7 mouse cellular contexts compared by ENCODE assay signal in the genomic region with DNA sequence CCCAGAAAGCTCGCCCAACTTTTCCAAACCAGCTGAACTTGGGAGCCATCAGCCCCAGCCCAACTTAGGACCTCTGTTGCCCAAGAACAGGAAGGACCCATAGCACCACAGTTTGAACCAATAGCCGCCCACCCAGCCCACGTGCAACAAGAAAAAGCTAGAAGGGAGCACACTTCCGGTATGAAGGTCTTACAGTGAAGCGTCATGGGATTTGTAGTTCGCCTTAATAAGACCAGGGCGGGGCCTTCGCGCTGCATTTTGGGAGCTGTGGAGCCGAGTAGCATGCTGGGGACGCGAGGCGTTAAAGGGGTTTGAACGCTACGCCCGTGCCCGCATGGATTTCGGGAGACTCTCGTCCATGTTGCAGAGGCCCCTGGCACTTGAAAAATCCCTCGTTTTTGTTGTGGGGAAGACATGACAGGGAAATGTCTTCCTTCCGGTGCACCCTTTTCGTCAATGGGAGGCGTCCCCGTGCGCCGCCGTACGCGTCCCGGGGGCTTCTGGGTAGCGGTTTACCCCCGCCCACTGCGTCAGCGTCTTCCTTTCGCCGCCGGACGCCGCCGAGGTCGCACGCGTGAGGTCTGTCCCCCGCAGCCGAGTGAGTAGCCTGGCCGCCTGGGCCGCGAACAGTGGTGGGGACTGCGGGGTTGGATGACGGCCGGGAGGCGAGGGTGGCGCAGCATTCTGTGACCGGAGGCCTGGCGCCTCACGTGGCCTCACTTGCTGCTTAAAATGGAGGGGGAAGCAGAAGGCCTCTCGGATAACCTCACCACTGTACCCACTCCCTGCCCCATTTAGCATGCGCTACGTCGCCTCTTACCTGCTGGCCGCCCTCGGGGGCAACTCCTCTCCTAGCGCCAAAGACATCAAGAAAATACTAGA. TPM values are rescaled to one million over a fixed set of nuclear protein-coding genes. Genes with fewer than 3 reads are reported as not detected.
DNase-seq lines count a peak whose midpoint lies in the region; ATAC-seq and TF ChIP-seq lines count a peak whose summit lies in the region.

A gene (plus strand): TSS at position 261 of the 882 bp plus-strand sequence.

- no peaks in the 10 kb centered on the region for H3K27me3 ChIP-seq in intestine, postnatal 0 days (replicated peaks; ENCODE audit: control insufficient read depth, insufficient read depth, low read length)
- no peaks in the 10 kb centered on the region for H3K27me3 ChIP-seq in midbrain, embryonic 12.5 days
- H3K27me3 ChIP-seq in small intestine, adult 2 months (ENCODE audit: control insufficient read depth, insufficient read depth, low read length), result no peaks in the 10 kb centered on the region

- peak within 1 kb of the TSS; percentile 78 for H3K9ac ChIP-seq in intestine, postnatal 0 days (ENCODE audit: low read depth, low read length)
- peak within 1 kb of the TSS; percentile 91 for H3K9ac ChIP-seq in midbrain, embryonic 12.5 days (replicated peaks)

- DNase-seq in adrenal gland, adult 2 months, result peak; percentile 97
- DNase-seq in embryo, embryonic 11.5 days (ENCODE audit: low read depth, low spot score), result peak; percentile 87
- peak; percentile 87 to 95 for DNase-seq in gastrocnemius, postnatal 4 days (ENCODE audit: low spot score in 2 of 2)
- peak; percentile 95 for DNase-seq in left cerebral cortex, postnatal 4 days

- H3K4me1 ChIP-seq in intestine, postnatal 0 days (replicated peaks; ENCODE audit: control insufficient read depth, insufficient read depth, low read length), result peaks cover 9% of the 10 kb centered on the region
- peaks cover 33% of the 10 kb centered on the region for H3K4me1 ChIP-seq in midbrain, embryonic 12.5 days
- H3K4me1 ChIP-seq in small intestine, adult 2 months (ENCODE audit: control insufficient read depth, insufficient read depth, insufficient read length, low read length), result peaks cover 12% of the 10 kb centered on the region

- TF ChIP-seq CTCF in intestine, postnatal 0 days (IDR thresholded peaks at IDR 0.05; ENCODE audit: low read depth), result peak; percentile 19; the same call in 1 of the 2 replicates
- no peak for TF ChIP-seq CTCF in small intestine, adult 2 months (IDR thresholded peaks at IDR 0.05; ENCODE audit: extremely low read depth, insufficient read length, insufficient replicate concordance, low read depth, low read length)

- peak; percentile 88 for TF ChIP-seq POLR2A in small intestine, adult 2 months (IDR thresholded peaks at IDR 0.05; ENCODE audit: low read depth, low read length)

- no peaks in the 10 kb centered on the region for H3K9me3 ChIP-seq in intestine, postnatal 0 days (ENCODE audit: control insufficient read depth)
- H3K9me3 ChIP-seq in midbrain, embryonic 12.5 days, result no peaks in the 10 kb centered on the region

- peak within 1 kb of the TSS; percentile 82 for H3K4me3 ChIP-seq in intestine, postnatal 0 days (ENCODE audit: low read depth, low read length)
- H3K4me3 ChIP-seq in midbrain, embryonic 12.5 days, result peak within 1 kb of the TSS; percentile 90
- peak within 1 kb of the TSS; percentile 78 for H3K4me3 ChIP-seq in small intestine, adult 2 months (ENCODE audit: low read depth, low read length)

- peak within 1 kb of the TSS; percentile 76 for H3K4me2 ChIP-seq in intestine, postnatal 0 days (replicated peaks; ENCODE audit: low read depth)
- H3K4me2 ChIP-seq in midbrain, embryonic 12.5 days (replicated peaks), result peak within 1 kb of the TSS; percentile 79

- peak within 1 kb of the TSS; percentile 60 for H3K27ac ChIP-seq in intestine, postnatal 0 days (ENCODE audit: low read depth, low read length)
- peak within 1 kb of the TSS; percentile 81 for H3K27ac ChIP-seq in midbrain, embryonic 12.5 days (replicated peaks)
- peak within 1 kb of the TSS; percentile 91 for H3K27ac ChIP-seq in small intestine, adult 2 months (ENCODE audit: insufficient read depth, low read depth, low read length)

- peak; percentile 87 for ATAC-seq in intestine, postnatal 0 days
- peak; percentile 90 for ATAC-seq in midbrain, embryonic 12.5 days (ENCODE audit: low FRiP score, low read depth)

- under 1% methylated on average over 63 of the region's 63 CpGs for WGBS in intestine, postnatal 0 days
- under 1% methylated on average over 63 of the region's 63 CpGs for WGBS in midbrain, embryonic 12.5 days
- WGBS in small intestine, adult 2 months, result under 1% methylated on average over 63 of the region's 63 CpGs

- peaks cover 31% of the 10 kb centered on the region for H3K36me3 ChIP-seq in intestine, postnatal 0 days (ENCODE audit: control insufficient read depth, insufficient read depth)
- H3K36me3 ChIP-seq in midbrain, embryonic 12.5 days, result peaks cover 39% of the 10 kb centered on the region
- H3K36me3 ChIP-seq in small intestine, adult 2 months (ENCODE audit: control insufficient read depth, insufficient read depth, low read length), result peaks cover 25% of the 10 kb centered on the region

- intact Hi-C loops in left cerebral cortex, postnatal 4 days (cut with DNase I), result no loop called here

RNA-seq across cellular contexts. Expression of the gene that starts here (rescaled TPM):
- total RNA-seq in adrenal gland, adult 2 months (2021), result 1,000 to 10,000 TPM in 1 of 2 experiments, 100 to 1,000 TPM in 1; 577 to 1,228 TPM
- polyA plus RNA-seq in adrenal gland, adult 2 months (2012; rRNA removed), result 207 and 254 TPM in 2 replicates
- total RNA-seq in gastrocnemius, postnatal 4 days (2021), result 1,000 to 10,000 TPM; 1,111 to 1,331 TPM
- polyA plus RNA-seq in intestine, postnatal 0 days (2015; fragmentation: Nextera tagmentation; extraction: Ambion mirVana), result 968 and 992 TPM in 2 replicates
- 100 to 1,000 TPM; 894 to 998 TPM for total RNA-seq in left cerebral cortex, postnatal 4 days (2021)
- polyA plus RNA-seq in midbrain, embryonic 12.5 days (2016; fragmentation: Nextera tagmentation; extraction: Ambion mirVana), result 884 and 899 TPM in 2 replicates
- polyA plus RNA-seq in small intestine, adult 2 months (2012; rRNA removed), result 287 and 441 TPM in 2 replicates

Comparison
In these comparisons a context has a peak if more than half of its experiments do, and no peak if none do; other contexts are left out.
1. Peak in every context shown above with its lines: DNase-seq, ATAC-seq, H3K4me3 ChIP-seq and H3K27ac ChIP-seq.